Mouse (Mus musculus): ENCODE data around the gene Fbxl13. TPM values are rescaled to one million over a fixed set of nuclear protein-coding genes. Genes with fewer than 3 reads are reported as not detected.
"Not testable (repeated sequence)": the region's sequence is repeated elsewhere in the genome, so short reads cannot be mapped to it uniquely, and the experiment has no call there.

Fbxl13 gene
- polyA plus RNA-seq, 1 experiment from 2014 or later: 0.10 TPM

GRCm38 (mm10) chr5:21608311-21609304, 36.8 kb downstream of the Fbxl13 start:
- Histone ChIP-seq H3K36me3 (no peaks in the 10 kb centered on the region), H3K27ac (no peak overlapping the region), H3K9me3 (replicated peaks) (no peaks in the 10 kb centered on the region), H3K9ac (no peak overlapping the region), H3K4me1 (replicated peaks) (no peaks in the 10 kb centered on the region; the same call in 1 of the 2 replicates), H3K4me2 (no peak overlapping the region), H3K4me3 (no peak overlapping the region), H3K27me3 (no peaks in the 10 kb centered on the region)
- ATAC-seq (replicated peaks; ENCODE audit: insufficient number of reproducible peaks, insufficient read depth, low FRiP score, low read depth): no peak
- WGBS: 66% methylated on average over 12 of the region's 12 CpGs

DNA sequence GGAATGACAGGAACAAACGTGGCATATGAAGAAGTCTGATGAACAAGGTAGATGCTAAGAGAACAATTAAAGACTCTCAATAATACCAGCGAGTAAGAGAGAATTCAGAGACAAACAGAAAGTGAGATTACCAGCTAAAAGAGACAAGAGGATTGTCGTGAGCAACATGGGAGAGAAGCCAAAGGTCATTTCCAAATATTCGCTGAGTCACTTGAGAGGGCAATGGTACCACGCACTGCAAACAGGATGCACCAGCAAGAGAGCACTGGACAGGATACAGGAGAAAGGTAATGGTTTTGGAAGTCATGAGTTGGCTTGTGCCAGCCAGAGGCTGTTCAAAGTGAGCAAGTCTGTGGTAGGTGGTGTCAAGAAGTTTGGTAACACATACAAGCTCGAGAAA, 39.5 kb downstream of the Fbxl13 start:
- no peaks in the 10 kb centered on the region; the same call in 1 of the 2 replicates for H3K4me1 ChIP-seq (replicated peaks)
- no peak overlapping the region for H3K4me3 ChIP-seq
- H3K36me3 ChIP-seq: no peaks in the 10 kb centered on the region
- H3K4me2 ChIP-seq: no peak overlapping the region
- H3K27me3 ChIP-seq: no peaks in the 10 kb centered on the region
- no peak for ATAC-seq (replicated peaks; ENCODE audit: insufficient number of reproducible peaks, insufficient read depth, low FRiP score, low read depth)
- 63% methylated on average over 6 of the region's 6 CpGs for WGBS
- H3K27ac ChIP-seq: no peak overlapping the region
- H3K9me3 ChIP-seq (replicated peaks): no peaks in the 10 kb centered on the region
- H3K9ac ChIP-seq: no peak overlapping the region

DNA sequence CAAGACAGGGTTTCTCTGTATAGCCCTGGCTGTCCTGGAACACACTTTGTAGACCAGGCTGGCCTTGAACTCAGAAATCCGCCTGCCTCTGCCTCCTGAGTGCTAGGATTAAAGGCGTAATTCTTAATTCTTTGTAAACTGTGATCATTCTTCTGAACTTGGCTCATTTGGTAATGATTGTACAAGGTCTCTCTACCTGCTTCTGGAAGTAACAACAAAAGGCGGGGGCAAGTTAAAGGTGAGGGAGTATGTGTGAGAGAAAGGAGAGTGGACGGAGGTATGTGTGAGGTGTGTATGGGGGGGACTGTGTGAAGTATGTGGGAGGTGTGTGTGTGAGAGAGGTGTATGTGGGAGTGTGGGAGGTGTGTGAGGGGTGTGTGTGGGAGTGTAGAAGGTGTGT, 45.5 kb downstream of the Fbxl13 start:
- Histone ChIP-seq H3K9ac (no peak overlapping the region), H3K27me3 (no peaks in the 10 kb centered on the region), H3K27ac (no peak overlapping the region), H3K4me3 (no peak overlapping the region), H3K4me2 (no peak overlapping the region), H3K4me1 (replicated peaks) (no peaks in the 10 kb centered on the region), H3K36me3 (no peaks in the 10 kb centered on the region), H3K9me3 (replicated peaks) (no peaks in the 10 kb centered on the region)
- WGBS: 89% methylated on average over 4 of the region's 4 CpGs
- ATAC-seq (replicated peaks; ENCODE audit: insufficient number of reproducible peaks, insufficient read depth, low FRiP score, low read depth): no peak

GRCm38 (mm10) chr5:21599536-21599935, 45.9 kb downstream of the Fbxl13 start:
- WGBS: 66% methylated on average over 2 of the region's 2 CpGs
- H3K27me3 ChIP-seq; H3K9ac ChIP-seq; ATAC-seq (replicated peaks; ENCODE audit: insufficient number of reproducible peaks, insufficient read depth, low FRiP score, low read depth); H3K36me3 ChIP-seq; H3K4me1 ChIP-seq (replicated peaks); H3K4me3 ChIP-seq; H3K9me3 ChIP-seq (replicated peaks); H3K4me2 ChIP-seq; H3K27ac ChIP-seq: not testable (repeated sequence)

DNA sequence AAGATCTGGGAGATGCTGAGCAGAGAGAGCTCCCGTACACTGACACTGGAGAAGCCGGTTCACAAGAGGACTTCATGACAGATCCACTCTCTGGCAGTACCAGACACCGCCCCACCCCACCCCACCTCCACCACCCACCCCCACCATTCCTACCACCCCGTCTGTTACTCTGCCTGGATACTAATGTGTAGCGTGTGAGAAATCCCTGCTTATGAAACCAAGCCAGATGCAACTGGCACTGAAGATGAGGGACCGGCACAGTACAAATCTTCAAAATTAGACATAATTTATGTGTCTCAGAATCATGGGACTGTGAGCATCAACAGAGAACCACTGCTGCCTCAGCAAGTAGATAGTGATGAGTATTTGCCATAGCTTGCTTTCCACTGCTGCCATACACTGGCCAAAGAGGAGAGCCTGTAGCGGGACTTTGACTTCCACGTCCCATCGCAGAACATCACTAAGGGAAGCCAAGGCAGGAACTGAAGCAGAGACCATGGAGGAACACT, 52.2 kb downstream of the Fbxl13 start:
- Histone ChIP-seq H3K4me3 (no peak overlapping the region), H3K9ac (no peak overlapping the region), H3K27ac (no peak overlapping the region), H3K36me3 (no peaks in the 10 kb centered on the region), H3K9me3 (replicated peaks) (no peaks in the 10 kb centered on the region), H3K4me1 (replicated peaks) (peaks cover 2% of the 10 kb centered on the region), H3K27me3 (no peaks in the 10 kb centered on the region), H3K4me2 (no peak overlapping the region)
- WGBS: 79% methylated on average over 9 of the region's 9 CpGs
- no peak for ATAC-seq (replicated peaks; ENCODE audit: insufficient number of reproducible peaks, insufficient read depth, low FRiP score, low read depth)

GRCm38 (mm10) chr5:21592106-21592505, 53.3 kb downstream of the Fbxl13 start:
- Histone ChIP-seq H3K4me2 (no peak overlapping the region), H3K36me3 (no peaks in the 10 kb centered on the region), H3K4me1 (replicated peaks) (peaks cover 8% of the 10 kb centered on the region), H3K4me3 (no peak overlapping the region), H3K27me3 (no peaks in the 10 kb centered on the region), H3K9me3 (replicated peaks) (no peaks in the 10 kb centered on the region), H3K9ac (no peak overlapping the region), H3K27ac (no peak overlapping the region)
- no peak for ATAC-seq (replicated peaks; ENCODE audit: insufficient number of reproducible peaks, insufficient read depth, low FRiP score, low read depth)
- 64% methylated on average over 2 of the region's 2 CpGs for WGBS

- ATAC-seq (replicated peaks; ENCODE audit: insufficient number of reproducible peaks, insufficient read depth, low FRiP score, low read depth): no peak
- peak overlapping the region; percentile 14; the same call in 1 of the 2 replicates for H3K4me3 ChIP-seq
- peak overlapping the region; percentile 46 for H3K4me2 ChIP-seq
- H3K27ac ChIP-seq: no peak overlapping the region
- H3K27me3 ChIP-seq: no peaks in the 10 kb centered on the region
- no peak overlapping the region for H3K9ac ChIP-seq
- H3K9me3 ChIP-seq (replicated peaks): no peaks in the 10 kb centered on the region
- peaks cover 8% of the 10 kb centered on the region for H3K4me1 ChIP-seq (replicated peaks)
- H3K36me3 ChIP-seq: no peaks in the 10 kb centered on the region
- 44% methylated on average over 13 of the region's 13 CpGs for WGBS
Observed at GRCm38 (mm10) chr5:21588220-21588619, 57.2 kb downstream of the Fbxl13 start.

DNA sequence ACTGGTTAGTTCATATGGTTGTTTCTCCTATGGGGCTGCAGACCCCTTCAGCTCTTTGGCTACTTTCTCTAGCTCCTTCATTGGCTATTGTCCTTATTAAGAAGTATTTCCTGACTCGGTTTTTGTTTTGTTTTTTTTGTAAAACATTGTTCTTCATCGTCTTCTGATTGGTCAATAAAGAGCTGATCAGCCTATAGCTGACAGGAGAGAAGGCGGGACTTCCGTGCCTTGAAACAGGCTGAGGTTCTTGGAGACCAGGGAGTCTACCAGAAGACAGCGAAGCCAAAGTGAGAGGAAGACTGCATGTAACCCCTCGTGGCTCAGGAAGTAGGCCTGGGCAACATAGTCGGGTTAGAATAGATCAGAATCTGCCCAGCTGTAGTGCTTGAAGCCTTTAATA, 57.8 kb downstream of the Fbxl13 start:
- Histone ChIP-seq H3K4me3 (no peak overlapping the region), H3K27ac (no peak overlapping the region), H3K27me3 (no peaks in the 10 kb centered on the region), H3K9me3 (replicated peaks) (no peaks in the 10 kb centered on the region), H3K36me3 (no peaks in the 10 kb centered on the region), H3K4me2 (no peak overlapping the region), H3K4me1 (replicated peaks) (peaks cover 10% of the 10 kb centered on the region), H3K9ac (no peak overlapping the region)
- ATAC-seq (replicated peaks; ENCODE audit: insufficient number of reproducible peaks, insufficient read depth, low FRiP score, low read depth): no peak
- 67% methylated on average over 7 of the region's 7 CpGs for WGBS

DNA sequence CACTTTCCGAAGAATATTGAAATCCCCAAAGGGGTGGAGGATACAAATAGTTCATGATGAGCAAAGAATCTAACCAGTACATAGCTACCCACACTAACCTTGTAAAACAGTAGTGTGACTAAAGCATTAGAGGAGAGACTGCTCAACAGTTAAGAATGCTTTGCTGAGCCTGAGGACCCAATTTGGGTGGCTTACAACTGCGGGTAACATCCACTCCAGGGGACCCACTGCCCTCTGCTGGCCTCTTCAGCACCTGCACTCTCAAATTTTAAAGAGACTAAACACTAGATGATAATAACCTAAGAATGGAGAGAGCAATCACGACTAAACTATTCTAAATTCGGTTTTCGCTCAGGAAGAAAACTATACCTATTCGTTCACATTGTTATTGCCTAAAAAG, 58.7 kb downstream of the Fbxl13 start:
- no peaks in the 10 kb centered on the region for H3K9me3 ChIP-seq (replicated peaks)
- no peaks in the 10 kb centered on the region for H3K27me3 ChIP-seq
- H3K36me3 ChIP-seq: no peaks in the 10 kb centered on the region
- WGBS: 50% methylated on average over 6 of the region's 6 CpGs
- no peak overlapping the region for H3K27ac ChIP-seq
- no peak for ATAC-seq (replicated peaks; ENCODE audit: insufficient number of reproducible peaks, insufficient read depth, low FRiP score, low read depth)
- no peak overlapping the region for H3K4me2 ChIP-seq
- H3K4me1 ChIP-seq (replicated peaks): peaks cover 16% of the 10 kb centered on the region
- H3K9ac ChIP-seq: no peak overlapping the region
- H3K4me3 ChIP-seq: no peak overlapping the region

DNA sequence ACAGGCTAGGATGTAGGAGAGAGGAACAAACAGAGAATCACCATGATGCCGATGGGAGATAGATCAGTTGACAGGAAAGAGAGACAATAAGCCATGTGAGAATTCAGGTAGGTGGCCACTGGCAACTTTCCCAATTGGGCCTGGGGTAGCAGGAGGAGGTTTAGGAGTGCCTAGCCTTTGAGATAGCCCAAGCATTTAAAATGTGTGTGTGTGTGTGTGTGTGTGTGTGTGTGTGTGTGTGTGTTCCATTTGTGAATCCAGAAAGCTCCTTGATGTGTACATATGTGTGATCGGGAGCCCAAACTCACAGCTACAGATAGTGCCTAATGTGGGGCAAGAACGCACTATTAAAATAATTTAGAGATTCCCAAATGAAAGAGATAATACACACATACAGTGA, 67.3 kb downstream of the Fbxl13 start:
- Histone ChIP-seq H3K9me3 (replicated peaks) (no peaks in the 10 kb centered on the region), H3K27ac (no peak overlapping the region), H3K9ac (no peak overlapping the region), H3K4me2 (no peak overlapping the region), H3K4me3 (no peak overlapping the region), H3K36me3 (no peaks in the 10 kb centered on the region), H3K27me3 (no peaks in the 10 kb centered on the region), H3K4me1 (replicated peaks) (peaks cover 8% of the 10 kb centered on the region)
- 79% methylated on average over 3 of the region's 3 CpGs for WGBS
- ATAC-seq (replicated peaks; ENCODE audit: insufficient number of reproducible peaks, insufficient read depth, low FRiP score, low read depth): no peak

DNA sequence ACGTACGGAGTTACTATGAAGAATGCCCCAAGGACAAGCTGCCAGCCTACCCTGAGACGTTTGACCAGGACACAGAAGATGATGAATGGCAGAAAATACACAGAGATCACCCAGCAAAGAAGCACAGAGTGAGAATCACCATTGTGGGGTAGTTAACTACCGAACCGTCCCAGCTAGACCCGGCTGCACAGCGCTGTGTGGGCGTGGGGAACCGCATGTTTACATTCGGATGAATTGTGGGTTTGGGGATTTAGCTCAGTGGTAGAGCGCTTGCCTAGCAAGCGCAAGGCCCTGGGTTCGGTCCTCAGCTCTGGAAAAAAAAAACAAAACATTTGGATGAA, 70.3 kb downstream of the Fbxl13 start:
- Histone ChIP-seq H3K9me3 (replicated peaks) (no peaks in the 10 kb centered on the region), H3K4me1 (replicated peaks) (no peaks in the 10 kb centered on the region; the same call in 1 of the 2 replicates), H3K36me3 (no peaks in the 10 kb centered on the region), H3K27ac (peak overlapping the region; percentile 32), H3K9ac (no peak overlapping the region), H3K4me2 (no peak overlapping the region), H3K27me3 (no peaks in the 10 kb centered on the region), H3K4me3 (no peak overlapping the region)
- WGBS: 83% methylated on average over 13 of the region's 13 CpGs
- no peak for ATAC-seq (replicated peaks; ENCODE audit: insufficient number of reproducible peaks, insufficient read depth, low FRiP score, low read depth)

Data from heart, embryonic 15.5 days (tissue).